ENCODE assay signal across 16 mouse cellular contexts in genomic region chr4:136848565-136848964, GRCm38 (mm10).
"Had no signal": no experiment of that assay in that cellular context is flagged by ENCODE, and none has a peak within 500 bp of the region (broad histone marks: within the 10 kb centered on the region; RNA-seq: fewer than 3 reads in every experiment).

No protein-coding gene starts in this region.

- H3K27ac ChIP-seq: kidney, postnatal 0 days; limb, embryonic 15.5 days; liver, embryonic 12.5 days; midbrain, embryonic 12.5 days; neural tube, embryonic 13.5 days had no signal

- H3K36me3 ChIP-seq: limb, embryonic 15.5 days; liver, embryonic 12.5 days; midbrain, embryonic 12.5 days; neural tube, embryonic 13.5 days had no signal

- ATAC-seq: liver, embryonic 12.5 days; midbrain, embryonic 16.5 days had no signal

- H3K27me3 ChIP-seq: limb, embryonic 15.5 days had no signal

- H3K9me3 ChIP-seq: limb, embryonic 15.5 days; liver, embryonic 12.5 days; neural tube, embryonic 13.5 days had no signal

- H3K9ac ChIP-seq: limb, embryonic 15.5 days; liver, embryonic 12.5 days; lung, embryonic 14.5 days; midbrain, embryonic 12.5 days; neural tube, embryonic 13.5 days had no signal

- H3K4me2 ChIP-seq: limb, embryonic 15.5 days; liver, embryonic 12.5 days; lung, embryonic 14.5 days; midbrain, embryonic 12.5 days; neural tube, embryonic 13.5 days had no signal

- DNase-seq: kidney, adult 11 months; kidney, adult 9 months; kidney, postnatal 36 days; layer of hippocampus, adult 9-11 months; layer of hippocampus, postnatal 36 days; lung, embryonic 14.5 days; lung, postnatal 10 days; lung, postnatal 4 days; retina, postnatal 1 day; thymus, postnatal 4 days had no signal

- H3K4me1 ChIP-seq: limb, embryonic 15.5 days; liver, embryonic 12.5 days had no signal

- H3K4me3 ChIP-seq: limb, embryonic 15.5 days; liver, embryonic 12.5 days; midbrain, embryonic 12.5 days; neural tube, embryonic 13.5 days had no signal
